Mouse (Mus musculus): ENCODE measurements around the gene Trappc3l. TPM values are rescaled to one million over a fixed set of nuclear protein-coding genes. Genes with fewer than 3 reads are reported as not detected.
"Not testable (repeated sequence)": the region's sequence is repeated elsewhere in the genome, so short reads cannot be mapped to it uniquely, and the experiment has no call there.

Trappc3l gene
- polyA plus RNA-seq (2016; fragmentation: Nextera tagmentation; extraction: Ambion mirVana) = not detected in 2 replicates

DNA sequence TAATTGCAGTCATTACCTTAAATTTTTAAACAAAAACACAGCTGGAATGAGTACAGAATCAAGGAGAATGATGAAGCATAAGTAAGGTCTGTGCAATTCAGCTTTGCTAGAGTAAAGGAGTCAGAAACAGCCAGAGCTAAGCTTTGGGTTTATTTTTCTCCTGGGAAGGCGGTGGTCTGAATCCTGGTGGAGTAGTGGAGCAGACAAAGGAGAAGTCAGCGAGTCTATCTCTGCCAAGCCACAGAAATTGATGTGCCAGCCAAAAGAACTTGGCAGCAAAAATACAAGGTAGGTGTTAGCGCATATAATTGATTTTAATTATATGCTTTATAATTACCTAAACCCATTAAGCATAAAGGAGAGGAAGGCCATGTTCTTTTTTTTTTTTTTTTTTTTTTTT is at the start of gene Trappc3l:
Gene Trappc3l (plus strand): TSS at position 197 of the 400 bp plus-strand sequence.
- H3K9me3 ChIP-seq = no peaks in the 10 kb centered on the region
- no peak within 1 kb of the TSS for H3K27ac ChIP-seq
- peaks cover 7% of the 10 kb centered on the region for H3K4me1 ChIP-seq
- no peak within 1 kb of the TSS for H3K4me3 ChIP-seq (replicated peaks)
- H3K9ac ChIP-seq = no peak within 1 kb of the TSS
- H3K36me3 ChIP-seq (replicated peaks) = no peaks in the 10 kb centered on the region
- WGBS = 70% methylated on average over 3 of the region's 3 CpGs
- H3K27me3 ChIP-seq = no peaks in the 10 kb centered on the region
- H3K4me2 ChIP-seq = no peak within 1 kb of the TSS
- no peak; the same call in 1 of the 2 replicates for ATAC-seq (ENCODE audit: low FRiP score)

DNA sequence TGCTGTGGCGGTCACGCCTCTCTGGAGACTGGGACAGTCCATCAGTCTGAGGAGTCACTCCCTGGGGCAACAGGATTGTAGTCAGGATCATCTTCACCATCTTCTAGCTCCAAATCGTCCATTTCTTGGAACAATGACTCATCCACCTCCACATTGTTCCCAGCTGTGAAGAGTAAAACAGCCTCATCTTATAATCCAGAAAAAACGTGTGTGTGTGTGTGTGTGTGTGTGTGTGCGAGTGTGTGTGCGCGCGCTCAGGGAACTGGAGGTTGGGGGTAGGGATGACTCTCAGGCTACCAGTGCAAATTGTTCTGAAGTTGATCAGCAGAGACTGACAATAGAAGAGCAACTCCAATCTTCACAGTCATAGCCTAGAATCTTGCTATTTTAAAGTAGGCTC is 40.7 kb upstream of the Trappc3l start:
- ATAC-seq (ENCODE audit: low FRiP score); H3K9me3 ChIP-seq; H3K4me3 ChIP-seq (replicated peaks); H3K9ac ChIP-seq; H3K27ac ChIP-seq; H3K4me2 ChIP-seq; H3K4me1 ChIP-seq; H3K27me3 ChIP-seq: not testable (repeated sequence)
- 89% methylated on average over 6 of the region's 8 CpGs for WGBS
- H3K36me3 ChIP-seq (replicated peaks) = peaks cover 81% of the 10 kb centered on the region

DNA sequence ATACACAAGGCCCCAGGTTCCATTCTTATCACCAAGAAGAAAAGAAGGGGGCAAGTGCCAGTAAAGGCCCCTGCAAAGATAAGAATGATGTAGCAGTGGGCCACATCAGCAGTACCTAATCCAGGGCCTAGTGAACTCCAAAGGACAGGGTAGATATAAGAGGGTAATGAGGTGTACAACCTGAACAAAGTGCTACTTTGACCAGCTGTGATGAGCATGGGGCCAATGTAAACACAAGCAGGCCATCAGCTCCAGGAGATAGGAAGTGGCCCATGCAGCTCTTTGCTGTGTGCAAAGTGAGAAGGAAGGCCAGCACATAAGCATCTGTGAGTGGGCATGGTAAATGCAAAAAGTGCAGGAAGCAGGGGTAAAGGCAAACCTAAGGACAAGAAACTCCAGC is 39.0 kb upstream of the Trappc3l start:
- Histone ChIP-seq H3K9me3 (no peaks in the 10 kb centered on the region), H3K9ac (no peak overlapping the region), H3K27me3 (no peaks in the 10 kb centered on the region), H3K4me1 (no peaks in the 10 kb centered on the region), H3K27ac (no peak overlapping the region), H3K36me3 (replicated peaks) (peaks cover 76% of the 10 kb centered on the region), H3K4me2 (no peak overlapping the region), H3K4me3 (replicated peaks) (no peak overlapping the region)
- no peak for ATAC-seq (ENCODE audit: low FRiP score)

DNA sequence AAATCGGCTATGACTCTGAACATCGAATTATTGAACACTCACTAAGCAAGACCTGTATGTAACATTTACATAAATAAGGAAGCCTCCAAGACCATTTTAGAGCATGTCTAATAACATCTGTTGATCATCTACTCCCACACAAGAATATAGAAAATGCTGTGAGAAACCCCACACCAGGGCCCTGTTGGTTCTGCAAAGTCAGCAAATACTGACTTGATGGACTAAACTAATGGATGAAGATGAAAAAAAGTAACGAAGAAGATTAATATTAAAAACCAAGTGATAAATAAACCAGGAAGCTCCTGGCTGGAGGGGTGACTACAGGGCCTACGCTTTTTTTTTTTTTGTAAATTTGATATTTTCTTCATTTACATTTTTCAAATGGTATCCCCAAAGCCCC is 24.8 kb upstream of the Trappc3l start:
- ATAC-seq (ENCODE audit: low FRiP score) = no peak
- no peak overlapping the region for H3K4me3 ChIP-seq (replicated peaks)
- WGBS = 97% methylated on average over 4 of the region's 4 CpGs
- H3K9ac ChIP-seq = no peak overlapping the region
- peaks cover 2% of the 10 kb centered on the region for H3K4me1 ChIP-seq
- peaks cover 16% of the 10 kb centered on the region for H3K36me3 ChIP-seq (replicated peaks)
- H3K4me2 ChIP-seq = no peak overlapping the region
- H3K27me3 ChIP-seq = no peaks in the 10 kb centered on the region
- H3K9me3 ChIP-seq = no peaks in the 10 kb centered on the region
- no peak overlapping the region for H3K27ac ChIP-seq

DNA sequence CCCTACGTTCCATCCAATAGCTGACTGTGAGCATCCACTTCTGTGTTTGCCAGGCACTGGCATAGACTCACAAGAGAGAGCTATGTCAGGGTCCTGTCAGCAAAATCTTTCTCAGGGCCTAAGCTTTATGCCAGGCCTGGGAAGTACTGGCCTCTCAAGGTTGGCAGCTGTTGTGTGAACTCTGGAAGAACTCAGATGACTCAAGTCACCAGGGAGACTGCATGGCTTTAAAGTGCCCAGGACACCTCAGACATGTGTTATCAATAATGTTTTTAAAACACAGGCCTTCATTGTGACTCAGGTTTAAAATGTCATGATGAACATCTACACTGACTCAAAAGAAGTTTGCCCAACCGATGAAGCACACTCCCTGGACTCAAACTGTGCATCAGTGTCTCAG is 24.2 kb upstream of the Trappc3l start:
- ATAC-seq (ENCODE audit: low FRiP score) = no peak
- H3K27me3 ChIP-seq = no peaks in the 10 kb centered on the region
- no peak overlapping the region for H3K4me3 ChIP-seq (replicated peaks)
- peaks cover 8% of the 10 kb centered on the region for H3K4me1 ChIP-seq
- WGBS = 85% methylated on average over 2 of the region's 2 CpGs
- no peak overlapping the region for H3K9ac ChIP-seq
- no peak overlapping the region for H3K4me2 ChIP-seq
- peaks cover 10% of the 10 kb centered on the region for H3K36me3 ChIP-seq (replicated peaks)
- no peaks in the 10 kb centered on the region for H3K9me3 ChIP-seq
- H3K27ac ChIP-seq = no peak overlapping the region

DNA sequence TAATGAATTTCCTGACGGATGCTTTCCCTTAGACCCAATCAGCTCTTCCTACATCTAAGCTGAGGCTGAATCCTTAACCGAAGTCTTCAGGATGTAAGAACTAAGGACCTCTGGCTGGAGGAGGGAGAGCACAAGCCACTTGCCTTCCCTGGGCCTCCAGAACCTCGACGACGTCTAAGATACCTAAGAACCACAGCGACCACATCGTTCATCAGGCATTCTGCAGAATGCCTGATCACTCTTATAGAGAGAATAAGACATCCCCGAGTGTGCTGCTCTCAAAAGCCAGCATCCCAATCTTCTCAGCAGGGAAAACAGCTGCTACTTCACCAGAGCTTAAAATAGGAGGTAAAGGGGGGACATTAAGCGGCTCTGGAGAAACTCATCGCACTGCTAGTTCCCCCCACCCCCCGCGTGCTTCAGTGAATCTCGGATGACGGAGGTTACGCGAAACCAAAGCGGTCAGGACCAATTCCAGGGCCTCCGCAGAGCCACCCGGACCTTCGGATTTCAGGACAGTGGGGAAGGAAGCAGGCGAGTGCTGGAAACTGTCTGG is 18.6 kb upstream of the Trappc3l start:
- Histone ChIP-seq H3K9me3 (no peaks in the 10 kb centered on the region), H3K36me3 (replicated peaks) (no peaks in the 10 kb centered on the region), H3K9ac (peak overlapping the region; percentile 89), H3K4me3 (replicated peaks) (peak overlapping the region; percentile 81), H3K27me3 (no peaks in the 10 kb centered on the region), H3K4me2 (peak overlapping the region; percentile 71), H3K27ac (peak overlapping the region; percentile 93), H3K4me1 (peaks cover 16% of the 10 kb centered on the region)
- WGBS = 1% methylated on average over 21 of the region's 21 CpGs
- no peak for ATAC-seq (ENCODE audit: low FRiP score)

DNA sequence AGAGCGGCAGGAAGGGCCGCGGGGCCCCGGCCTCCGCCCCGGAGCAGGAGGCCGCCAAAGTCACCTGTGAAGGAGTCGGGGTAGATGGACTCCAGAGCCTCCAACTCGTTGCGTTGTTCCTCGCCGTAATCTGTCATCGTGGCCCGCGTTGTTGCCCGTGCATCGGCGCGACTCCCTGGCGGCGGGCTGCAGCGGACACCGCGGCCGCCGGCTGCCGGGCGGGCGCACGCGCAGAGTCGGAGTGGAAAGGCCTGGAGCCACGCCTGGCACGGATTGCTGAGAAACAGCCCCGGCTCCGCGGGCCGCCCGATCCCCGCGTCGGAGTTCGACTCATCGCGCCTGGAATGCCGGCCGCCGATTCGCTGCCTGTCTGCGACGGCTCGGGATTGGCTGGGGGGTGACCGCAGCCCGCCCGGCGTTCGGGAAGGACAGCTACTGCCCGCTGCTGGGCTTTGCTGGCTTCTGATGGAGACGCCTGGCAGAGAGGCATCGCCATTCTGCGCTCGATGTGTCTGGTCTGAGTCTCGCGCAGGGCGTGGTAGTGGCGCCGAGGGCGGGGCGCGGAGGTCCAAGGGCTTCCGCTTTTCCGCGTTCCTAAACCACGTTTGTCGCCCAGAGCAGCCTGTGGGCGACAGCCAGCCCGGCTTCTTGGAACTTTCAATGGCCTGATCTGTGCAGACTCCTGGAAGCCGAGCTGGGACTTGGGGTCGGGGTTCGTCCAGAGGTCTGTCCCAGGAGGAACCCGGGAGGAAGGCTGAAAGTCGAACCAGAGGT is 17.9 kb upstream of the Trappc3l start, which contains the start of gene Rwdd1:
Gene Rwdd1 (minus strand): TSS at position 323 of the 774 bp plus-strand sequence.
- peak; percentile 100 for ATAC-seq (ENCODE audit: low FRiP score)
- H3K36me3 ChIP-seq (replicated peaks) = no peaks in the 10 kb centered on the region
- H3K4me2 ChIP-seq = peak within 1 kb of the TSS; percentile 71
- H3K9ac ChIP-seq = peak within 1 kb of the TSS; percentile 89
- H3K9me3 ChIP-seq = no peaks in the 10 kb centered on the region
- no peaks in the 10 kb centered on the region for H3K27me3 ChIP-seq
- WGBS = under 1% methylated on average over 82 of the region's 82 CpGs
- H3K4me3 ChIP-seq (replicated peaks) = peak within 1 kb of the TSS; percentile 81
- peak within 1 kb of the TSS; percentile 93 for H3K27ac ChIP-seq
- H3K4me1 ChIP-seq = peaks cover 16% of the 10 kb centered on the region

DNA sequence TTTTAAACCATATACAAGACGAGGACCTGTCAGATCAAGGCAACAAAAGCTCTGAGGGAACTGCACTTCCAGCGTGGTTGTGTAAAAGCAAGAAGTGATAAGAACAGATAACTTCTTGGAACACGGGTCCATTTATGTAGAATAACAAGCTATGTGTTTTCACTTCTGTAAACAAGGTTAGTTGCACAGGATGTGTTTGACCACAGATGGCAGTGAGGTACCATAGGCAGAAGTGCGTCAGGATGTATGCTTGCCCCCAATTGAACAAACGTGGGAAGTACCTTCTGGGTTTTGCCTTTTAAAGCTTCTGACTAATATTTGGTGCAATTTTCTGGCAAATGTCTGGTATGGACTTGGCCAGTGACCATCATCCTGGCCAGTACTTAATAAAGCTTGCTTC is 7.1 kb upstream of the Trappc3l start:
- peaks cover 7% of the 10 kb centered on the region for H3K4me1 ChIP-seq
- H3K27ac ChIP-seq = no peak overlapping the region
- no peaks in the 10 kb centered on the region for H3K36me3 ChIP-seq (replicated peaks)
- WGBS = 86% methylated on average over 5 of the region's 5 CpGs
- H3K27me3 ChIP-seq = no peaks in the 10 kb centered on the region
- H3K9me3 ChIP-seq = no peaks in the 10 kb centered on the region
- no peak overlapping the region for H3K4me3 ChIP-seq (replicated peaks)
- ATAC-seq (ENCODE audit: low FRiP score) = no peak
- H3K4me2 ChIP-seq = no peak overlapping the region
- H3K9ac ChIP-seq = no peak overlapping the region

DNA sequence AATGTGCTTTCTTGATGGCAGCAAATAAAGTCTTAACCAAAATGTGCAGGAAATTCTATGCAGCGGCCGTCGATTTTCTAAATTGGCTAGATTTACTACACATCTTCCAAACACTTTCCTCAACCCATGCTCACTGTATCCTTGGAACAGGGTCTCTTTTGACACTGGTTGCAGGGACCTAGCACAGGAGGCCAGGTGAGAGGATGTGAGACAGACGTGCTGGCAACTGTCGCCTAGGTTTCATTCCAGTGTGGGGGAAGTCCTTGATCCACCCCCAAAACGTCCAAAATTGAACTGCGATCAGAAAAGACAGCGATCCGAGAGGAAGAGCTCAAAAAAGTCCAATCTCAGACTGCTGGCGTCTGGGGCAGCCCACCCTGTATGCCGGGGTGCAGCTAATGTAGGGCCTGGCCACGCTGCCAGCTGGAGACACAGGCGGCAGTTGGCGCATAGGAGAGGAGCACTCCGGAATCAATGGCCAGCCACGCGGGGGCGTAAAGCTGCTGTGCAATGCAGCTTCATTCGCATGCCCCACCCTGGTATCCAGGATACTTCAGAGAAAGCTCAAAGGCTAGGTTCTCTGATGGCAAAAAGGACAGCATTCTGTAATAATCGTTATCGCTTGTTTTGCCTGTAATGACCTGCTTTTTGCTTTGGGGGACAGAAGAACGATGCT is 3.6 kb upstream of the Trappc3l start:
- ATAC-seq (ENCODE audit: low FRiP score) = peak; percentile 90
- Histone ChIP-seq H3K9ac (no peak overlapping the region), H3K4me2 (peak overlapping the region; percentile 39), H3K27me3 (no peaks in the 10 kb centered on the region), H3K4me1 (peaks cover 7% of the 10 kb centered on the region), H3K4me3 (replicated peaks) (no peak overlapping the region), H3K36me3 (replicated peaks) (no peaks in the 10 kb centered on the region), H3K27ac (no peak overlapping the region), H3K9me3 (no peaks in the 10 kb centered on the region)
- 21% methylated on average over 22 of the region's 22 CpGs for WGBS

DNA sequence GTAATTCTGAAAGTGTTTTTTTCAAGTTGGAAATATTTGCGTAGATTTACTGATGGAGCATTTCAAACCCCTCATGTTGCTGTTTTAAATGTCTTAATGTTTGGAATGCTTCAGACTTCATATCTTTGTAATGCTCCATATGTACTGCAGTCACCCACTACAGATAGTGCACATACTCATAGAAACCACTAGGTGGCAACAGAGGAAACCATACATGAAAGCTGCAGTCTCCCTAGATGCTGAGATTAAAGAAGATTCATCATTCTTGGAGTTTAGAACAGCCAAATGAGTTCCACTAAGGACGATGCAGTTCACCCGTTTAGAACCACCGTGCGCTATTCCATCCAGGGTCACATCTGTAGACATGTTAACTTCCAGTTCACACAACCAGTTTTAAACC is 810 bp upstream of the Trappc3l start:
- no peaks in the 10 kb centered on the region for H3K9me3 ChIP-seq
- peaks cover 7% of the 10 kb centered on the region for H3K4me1 ChIP-seq
- ATAC-seq (ENCODE audit: low FRiP score) = peak; percentile 75; the same call in 1 of the 2 replicates
- no peaks in the 10 kb centered on the region for H3K27me3 ChIP-seq
- no peak overlapping the region for H3K9ac ChIP-seq
- H3K4me2 ChIP-seq = no peak overlapping the region
- no peak overlapping the region for H3K4me3 ChIP-seq (replicated peaks)
- no peaks in the 10 kb centered on the region for H3K36me3 ChIP-seq (replicated peaks)
- 13% methylated on average over 5 of the region's 5 CpGs for WGBS
- H3K27ac ChIP-seq = no peak overlapping the region

DNA sequence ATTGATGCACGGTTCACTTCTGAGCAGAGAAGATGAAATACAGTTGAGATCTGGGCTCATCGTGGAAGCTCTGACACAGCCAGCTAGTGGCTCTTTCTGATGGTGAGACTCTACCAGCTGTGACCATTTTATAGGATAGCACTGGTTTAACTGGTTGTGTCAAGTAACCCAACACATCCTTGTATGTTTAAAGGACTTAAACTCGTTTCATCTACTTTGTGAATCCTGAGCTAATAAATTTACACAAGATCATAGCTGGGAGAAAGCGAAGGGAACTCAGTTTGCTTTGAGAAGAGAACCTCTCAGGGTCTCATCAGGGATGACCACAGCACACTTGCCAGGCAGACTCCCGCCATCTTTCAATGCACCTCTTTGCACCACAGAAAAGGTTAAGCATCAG is 6.8 kb downstream of the Trappc3l start, which contains the start of gene Calhm4:
Gene Calhm4 (minus strand): TSS at position 101 of the 400 bp plus-strand sequence.
- ATAC-seq (ENCODE audit: low FRiP score) = no peak

DNA sequence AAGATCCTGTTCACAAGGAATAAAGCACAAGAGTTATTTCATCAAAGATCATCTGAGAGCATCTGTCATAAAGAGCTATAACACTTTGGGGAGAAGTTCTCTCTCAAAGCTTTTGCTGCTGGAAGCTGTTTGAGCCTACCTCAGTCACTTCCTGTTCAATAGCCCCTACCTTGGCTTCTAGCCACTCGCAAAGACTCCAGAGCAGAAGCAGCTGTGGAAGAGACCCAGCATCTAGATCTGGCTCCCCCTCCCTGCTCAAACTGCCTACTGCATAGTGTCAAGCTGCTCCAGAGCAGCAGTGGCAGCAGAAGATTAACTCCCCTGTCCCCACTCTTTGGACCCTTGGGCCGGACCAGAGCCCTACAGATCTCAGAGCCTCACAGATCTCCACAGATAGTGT is 16.6 kb downstream of the Trappc3l start:
- Histone ChIP-seq H3K4me1 (no peaks in the 10 kb centered on the region), H3K9me3 (no peaks in the 10 kb centered on the region), H3K4me2 (no peak overlapping the region), H3K4me3 (replicated peaks) (no peak overlapping the region), H3K27me3 (no peaks in the 10 kb centered on the region), H3K36me3 (replicated peaks) (no peaks in the 10 kb centered on the region), H3K9ac (no peak overlapping the region), H3K27ac (no peak overlapping the region)
- ATAC-seq (ENCODE audit: low FRiP score) = no peak
- 86% methylated on average over 2 of the region's 2 CpGs for WGBS

More for the DNA sequence above, 6.8 kb downstream of the Trappc3l start, which contains the start of gene Calhm4:
- no peak within 1 kb of the TSS for H3K27ac ChIP-seq
- no peaks in the 10 kb centered on the region for H3K9me3 ChIP-seq
- no peak within 1 kb of the TSS for H3K4me3 ChIP-seq (replicated peaks)
- H3K27me3 ChIP-seq = no peaks in the 10 kb centered on the region
- H3K9ac ChIP-seq = no peak within 1 kb of the TSS
- WGBS = 85% methylated on average over 5 of the region's 5 CpGs
- H3K4me2 ChIP-seq = no peak within 1 kb of the TSS
- no peaks in the 10 kb centered on the region for H3K36me3 ChIP-seq (replicated peaks)
- no peaks in the 10 kb centered on the region for H3K4me1 ChIP-seq

Data from forebrain, embryonic 12.5 days (tissue).